Mouse (Mus musculus) hindbrain, embryonic 11.5 days (tissue): Measurements from ENCODE around the gene Cnmd. TPM values are rescaled to one million over a fixed set of nuclear protein-coding genes. Genes with fewer than 3 reads are reported as not detected.

Source experiments
- ATAC-seq: fragments of 200-750 bp; cut with Nextera tagmentation; 2 replicates; pipeline ENCODE4 v1.8.0; 2017; ENCODE audit warnings: mild to moderate bottlenecking, moderate TSS enrichment, moderate library complexity; ENCODE audit not compliant: low FRiP score
- DNase-seq: peaks from one replicate; pipeline ENCODE4 v3.0.0-alpha.2; 2015; ENCODE audit warnings: low spot score
- H3K27ac ChIP-seq: fragments of 300-500 bp; sonication (generic); 2 replicates; pipeline ENCODE4 v1.5.1; 2014; ENCODE audit warnings: mild to moderate bottlenecking, low read depth, low read length
- H3K27me3 ChIP-seq: fragments of 300-500 bp; sonication (generic); 2 replicates; pipeline ENCODE4 v1.6.1; 2014; ENCODE audit warnings: mild to moderate bottlenecking, low read length, moderate library complexity, mixed read lengths; ENCODE audit not compliant: control insufficient read depth, insufficient read depth
- H3K36me3 ChIP-seq: fragments of 300-500 bp; sonication (generic); 2 replicates; pipeline ENCODE4 v1.6.1; 2014; ENCODE audit warnings: mild to moderate bottlenecking, low read length, moderate library complexity, mixed read lengths; ENCODE audit not compliant: control insufficient read depth, insufficient read depth
- H3K4me1 ChIP-seq: fragments of 300-500 bp; sonication (generic); replicated peaks from 2 replicates; pipeline ENCODE4 v1.6.1; 2014; ENCODE audit warnings: low read length, mixed read lengths; ENCODE audit not compliant: control insufficient read depth, insufficient read depth
- H3K4me2 ChIP-seq: fragments of 300-500 bp; sonication (generic); replicated peaks from 2 replicates; pipeline ENCODE4 v1.6.1; 2014; ENCODE audit warnings: mild to moderate bottlenecking, low read depth, low read length
- H3K4me3 ChIP-seq: fragments of 300-500 bp; sonication (generic); 2 replicates; pipeline ENCODE4 v1.5.1; 2014; ENCODE audit warnings: low read depth, low read length
- H3K9ac ChIP-seq: fragments of 300-500 bp; sonication (generic); 2 replicates; pipeline ENCODE4 v1.6.1; 2014; ENCODE audit warnings: low read depth, low read length
- H3K9me3 ChIP-seq: fragments of 300-500 bp; sonication (generic); 2 replicates; pipeline ENCODE4 v1.6.1; 2016; ENCODE audit warnings: low read length; ENCODE audit not compliant: control insufficient read depth
- WGBS: fragments of 180-500 bp; shearing (Covaris S2); extraction: QIAGEN DNeasy Blood & Tissue Kit; methylation state at CpG from one replicate; pipeline ENCODE4 v1.1.7; 2014; 5-methylcytosine and 5-hydroxymethylcytosine counted together
- polyA plus RNA-seq: library from polyadenylated mRNA; unstranded; fragments of >200 nt; fragmentation: Nextera tagmentation; extraction: Ambion mirVana; gene quantifications from 2 replicates; pipeline ENCODE4 v1.2.1, GENCODE M21; 2014

Gene Cnmd
- polyA plus RNA-seq, 1 experiment from 2014 or later: 20.0 TPM

DNA sequence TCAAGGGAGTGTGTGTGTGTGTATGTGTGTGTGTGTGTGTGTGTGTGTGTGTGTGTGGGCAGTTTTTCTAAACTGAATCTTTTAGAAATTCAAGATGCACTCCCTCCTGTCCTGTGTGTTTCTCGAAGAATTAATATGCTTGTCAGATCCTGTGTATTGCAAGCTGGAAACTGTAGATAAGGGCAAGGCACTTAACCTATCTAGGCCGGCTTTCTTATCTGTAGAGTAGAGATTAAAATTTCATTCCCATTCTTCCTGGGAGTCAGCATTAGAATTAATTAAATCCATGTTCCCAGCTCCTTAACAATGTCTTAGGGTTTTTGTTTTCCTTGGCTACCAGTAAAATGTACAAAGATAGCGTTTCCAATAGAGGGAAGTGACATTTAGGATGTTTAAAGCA, 40.8 kb downstream of the Cnmd start:
- no peaks in the 10 kb centered on the region for H3K4me1 ChIP-seq
- DNase-seq: no peak
- WGBS: 95% methylated on average over 3 of the region's 3 CpGs
- no peak overlapping the region for H3K4me2 ChIP-seq
- H3K27me3 ChIP-seq: no peaks in the 10 kb centered on the region
- H3K4me3 ChIP-seq: no peak overlapping the region
- no peaks in the 10 kb centered on the region; the same call in 1 of the 2 replicates for H3K36me3 ChIP-seq
- no peaks in the 10 kb centered on the region for H3K9me3 ChIP-seq
- H3K27ac ChIP-seq: no peak overlapping the region
- ATAC-seq: no peak
- H3K9ac ChIP-seq: no peak overlapping the region

DNA sequence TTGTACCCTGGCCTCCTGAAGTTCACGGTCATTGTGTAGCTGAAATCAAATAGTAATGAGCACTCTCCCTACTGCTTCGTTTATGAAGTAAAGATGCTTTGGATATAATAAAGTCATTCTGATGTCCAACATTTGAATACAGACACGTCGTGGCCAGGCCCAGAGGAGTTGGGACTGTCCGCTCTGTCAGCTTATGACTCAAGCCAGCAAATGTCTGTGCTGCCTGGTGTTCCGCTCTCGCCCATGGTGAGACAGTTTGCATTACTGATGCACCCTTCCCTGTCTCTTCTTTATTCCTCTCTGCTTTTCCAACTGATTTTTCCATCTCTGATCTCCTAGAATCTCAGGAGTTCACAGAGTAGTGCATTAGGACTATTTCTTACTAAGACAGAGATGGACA, 42.2 kb downstream of the Cnmd start:
- no peak overlapping the region for H3K4me3 ChIP-seq
- no peaks in the 10 kb centered on the region for H3K9me3 ChIP-seq
- H3K27me3 ChIP-seq: no peaks in the 10 kb centered on the region
- H3K4me2 ChIP-seq: no peak overlapping the region
- no peaks in the 10 kb centered on the region for H3K4me1 ChIP-seq
- 88% methylated on average over 7 of the region's 7 CpGs for WGBS
- H3K36me3 ChIP-seq: no peaks in the 10 kb centered on the region
- H3K27ac ChIP-seq: no peak overlapping the region
- H3K9ac ChIP-seq: no peak overlapping the region
- no peak for ATAC-seq
- no peak for DNase-seq

- peak; percentile 37 for DNase-seq
- H3K27me3 ChIP-seq: no peaks in the 10 kb centered on the region
- H3K4me3 ChIP-seq: no peak overlapping the region
- no peaks in the 10 kb centered on the region for H3K4me1 ChIP-seq
- H3K27ac ChIP-seq: no peak overlapping the region
- 91% methylated on average over 8 of the region's 8 CpGs for WGBS
- no peaks in the 10 kb centered on the region for H3K9me3 ChIP-seq
- ATAC-seq: no peak
- H3K4me2 ChIP-seq: no peak overlapping the region
- H3K36me3 ChIP-seq: no peaks in the 10 kb centered on the region
- no peak overlapping the region for H3K9ac ChIP-seq
Observed at GRCm38 (mm10) chr14:79617121-79617828, 44.7 kb downstream of the Cnmd start.

DNA sequence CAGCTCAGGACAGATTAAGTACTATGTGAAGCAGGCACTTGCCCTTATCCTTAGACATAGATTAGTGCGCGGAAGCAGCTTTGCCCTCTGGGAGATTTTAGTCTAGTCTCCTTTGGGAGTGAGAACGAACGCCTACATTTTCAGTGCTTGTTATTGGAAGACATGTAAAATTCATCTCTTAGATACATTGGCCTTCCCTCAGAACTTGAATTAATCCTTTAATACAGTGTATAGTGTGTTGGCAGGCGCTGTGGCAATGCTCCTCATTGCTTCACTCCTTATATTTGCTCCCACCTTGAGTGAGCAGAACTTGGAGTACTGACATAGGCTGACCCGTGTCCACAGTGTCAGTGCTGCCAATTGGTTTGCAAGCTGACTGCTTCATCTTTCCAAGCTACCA, 53.7 kb downstream of the Cnmd start:
- no peak for ATAC-seq
- Histone ChIP-seq H3K9ac (no peak overlapping the region), H3K27me3 (no peaks in the 10 kb centered on the region), H3K27ac (no peak overlapping the region), H3K4me2 (no peak overlapping the region), H3K4me1 (no peaks in the 10 kb centered on the region), H3K4me3 (no peak overlapping the region), H3K36me3 (peaks cover 6% of the 10 kb centered on the region; the same call in 1 of the 2 replicates), H3K9me3 (no peaks in the 10 kb centered on the region)
- 97% methylated on average over 6 of the region's 6 CpGs for WGBS
- no peak for DNase-seq

DNA sequence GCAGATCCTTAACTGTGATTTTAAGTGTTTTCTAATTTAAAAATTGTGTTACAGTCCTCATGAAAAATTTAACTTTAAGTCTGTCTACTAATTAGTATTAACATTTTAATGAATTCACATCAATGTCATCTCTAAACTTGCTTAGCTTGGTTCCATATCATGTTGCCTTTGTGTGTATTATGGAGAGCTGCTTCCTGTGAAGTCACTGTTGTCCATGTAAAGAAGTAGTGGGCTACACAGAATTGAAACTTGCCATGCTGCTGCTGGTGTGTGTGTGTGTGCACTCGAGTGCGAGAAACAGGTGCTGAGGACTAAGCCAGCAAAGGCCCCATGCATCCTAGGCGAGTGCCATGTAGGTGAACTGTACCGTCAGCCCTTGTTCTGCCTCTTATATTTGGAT, 54.6 kb downstream of the Cnmd start:
- H3K36me3 ChIP-seq: peaks cover 6% of the 10 kb centered on the region; the same call in 1 of the 2 replicates
- H3K4me1 ChIP-seq: no peaks in the 10 kb centered on the region
- no peaks in the 10 kb centered on the region for H3K27me3 ChIP-seq
- ATAC-seq (no peak), DNase-seq (no peak)
- WGBS: 93% methylated on average over 4 of the region's 4 CpGs
- H3K9ac ChIP-seq: no peak overlapping the region
- H3K4me2 ChIP-seq: no peak overlapping the region
- no peak overlapping the region for H3K27ac ChIP-seq
- no peaks in the 10 kb centered on the region for H3K9me3 ChIP-seq
- no peak overlapping the region for H3K4me3 ChIP-seq

DNA sequence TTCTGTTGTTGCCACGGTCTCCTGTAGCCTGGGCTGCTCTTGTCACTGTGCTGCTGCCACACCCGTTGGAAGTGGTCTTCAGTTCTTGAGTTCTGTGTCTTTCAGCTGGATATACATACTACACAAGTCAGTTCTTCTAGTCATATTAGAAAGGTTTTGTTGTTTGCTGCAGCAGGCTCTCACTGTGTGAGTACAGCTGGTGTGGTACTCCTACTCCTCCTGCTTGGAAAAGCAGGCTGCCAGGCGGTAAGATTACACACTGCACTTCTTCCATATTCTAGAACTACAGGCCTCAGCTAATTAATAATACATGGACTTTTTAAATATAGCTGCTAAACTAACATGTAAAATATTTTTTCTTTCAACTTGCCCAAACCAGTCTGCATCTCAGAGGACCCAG, 55.1 kb downstream of the Cnmd start:
- Histone ChIP-seq H3K9ac (no peak overlapping the region), H3K27me3 (no peaks in the 10 kb centered on the region), H3K36me3 (peaks cover 6% of the 10 kb centered on the region; the same call in 1 of the 2 replicates), H3K4me3 (no peak overlapping the region), H3K4me1 (no peaks in the 10 kb centered on the region), H3K27ac (no peak overlapping the region), H3K4me2 (no peak overlapping the region), H3K9me3 (no peaks in the 10 kb centered on the region)
- 88% methylated on average over 3 of the region's 3 CpGs for WGBS
- DNase-seq (no peak), ATAC-seq (no peak)

- no peak overlapping the region for H3K27ac ChIP-seq
- H3K9ac ChIP-seq: no peak overlapping the region
- WGBS: 91% methylated on average over 6 of the region's 6 CpGs
- peaks cover 6% of the 10 kb centered on the region; the same call in 1 of the 2 replicates for H3K36me3 ChIP-seq
- H3K9me3 ChIP-seq: no peaks in the 10 kb centered on the region
- no peak overlapping the region for H3K4me2 ChIP-seq
- DNase-seq (no peak), ATAC-seq (no peak)
- H3K4me1 ChIP-seq: no peaks in the 10 kb centered on the region
- H3K4me3 ChIP-seq: no peak overlapping the region
- no peaks in the 10 kb centered on the region for H3K27me3 ChIP-seq
Observed at GRCm38 (mm10) chr14:79606392-79606791, 55.6 kb downstream of the Cnmd start.

- no peaks in the 10 kb centered on the region for H3K9me3 ChIP-seq
- no peak overlapping the region for H3K9ac ChIP-seq
- no peak overlapping the region for H3K27ac ChIP-seq
- H3K4me2 ChIP-seq: no peak overlapping the region
- H3K4me3 ChIP-seq: no peak overlapping the region
- WGBS: 84% methylated on average over 2 of the region's 2 CpGs
- H3K27me3 ChIP-seq: no peaks in the 10 kb centered on the region
- peaks cover 6% of the 10 kb centered on the region; the same call in 1 of the 2 replicates for H3K36me3 ChIP-seq
- DNase-seq (no peak), ATAC-seq (no peak)
- H3K4me1 ChIP-seq: no peaks in the 10 kb centered on the region
Observed at GRCm38 (mm10) chr14:79605881-79606280, 56.1 kb downstream of the Cnmd start.

GRCm38 (mm10) chr14:79596602-79597001, 65.4 kb downstream of the Cnmd start:
- WGBS: 91% methylated on average over 4 of the region's 4 CpGs
- no peak overlapping the region for H3K4me3 ChIP-seq
- H3K27ac ChIP-seq: no peak overlapping the region
- no peaks in the 10 kb centered on the region for H3K36me3 ChIP-seq
- no peak for ATAC-seq
- H3K27me3 ChIP-seq: no peaks in the 10 kb centered on the region
- H3K4me2 ChIP-seq: no peak overlapping the region
- DNase-seq: no peak
- H3K9ac ChIP-seq: no peak overlapping the region
- no peaks in the 10 kb centered on the region for H3K4me1 ChIP-seq
- no peaks in the 10 kb centered on the region for H3K9me3 ChIP-seq
